Mouse (Mus musculus): ENCODE results near the gene Acer2. TPM values are rescaled to one million over a fixed set of nuclear protein-coding genes. Genes with fewer than 3 reads are reported as not detected.

The Acer2 gene
- polyA plus RNA-seq, 1 experiment: 179 TPM

DNA sequence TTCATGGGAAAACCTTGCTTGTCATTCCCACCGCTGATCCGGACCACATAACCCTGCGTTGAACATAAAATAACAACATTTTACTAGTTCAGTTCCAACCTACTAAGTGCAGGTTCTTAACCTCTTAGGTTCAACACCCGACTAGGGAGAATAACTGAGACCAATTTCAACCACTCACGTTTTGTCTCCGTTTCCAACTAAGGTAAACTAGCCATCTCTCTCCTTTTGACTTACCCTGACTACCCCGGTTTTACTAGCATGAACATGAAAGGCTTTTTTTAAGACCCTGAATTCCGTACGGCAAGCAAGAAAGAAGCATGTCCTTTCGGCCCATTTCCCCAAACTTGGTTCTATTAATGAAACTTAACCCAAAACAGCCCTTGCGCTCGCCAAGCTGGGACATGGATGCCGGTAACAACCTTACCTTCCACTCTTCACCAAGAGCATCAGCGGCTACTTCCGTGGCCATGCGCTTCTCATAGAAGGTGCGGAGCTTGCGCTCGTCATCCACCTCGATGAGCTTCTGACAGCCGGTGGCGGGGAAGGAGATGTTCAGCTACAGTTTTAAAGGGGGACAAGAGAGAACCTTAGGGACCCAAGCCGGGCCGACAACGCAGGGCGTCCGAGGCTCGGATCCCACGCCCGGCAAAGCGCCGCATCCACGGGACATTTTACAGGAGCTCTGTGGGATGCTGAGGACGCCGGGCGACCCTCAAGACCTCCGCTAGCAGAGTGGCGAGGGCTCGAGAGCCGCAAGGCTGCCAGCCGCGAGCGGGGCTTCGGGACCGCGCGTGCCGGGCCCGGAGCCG, 17.7 kb upstream of the Acer2 start:
- under 1% methylated on average over 50 of the region's 50 CpGs for WGBS
- Histone ChIP-seq H3K4me3 (replicated peaks; ENCODE audit: extremely low read depth, low read depth, low read length) (peak overlapping the region; percentile 95), H3K4me1 (ENCODE audit: control insufficient read depth, insufficient read depth, low read length) (peaks cover 2% of the 10 kb centered on the region)
- DNase-seq: no peak
- TF ChIP-seq POLR2A (IDR thresholded peaks at IDR 0.05; ENCODE audit: borderline replicate concordance, extremely low read depth, low read depth, low read length) (no peak), CTCF (IDR thresholded peaks at IDR 0.05; ENCODE audit: insufficient read depth, low read length) (no peak)

GRCm38 (mm10) chr4:86857113-86858069, 16.8 kb upstream of the Acer2 start, which contains the start of gene Rps6:
Gene Rps6 (minus strand): TSS chr4:86857412.
- Histone ChIP-seq H3K4me1 (ENCODE audit: control insufficient read depth, insufficient read depth, low read length) (peaks cover 2% of the 10 kb centered on the region), H3K4me3 (replicated peaks; ENCODE audit: extremely low read depth, low read depth, low read length) (peak within 1 kb of the TSS; percentile 95)
- peak; percentile 96 for DNase-seq
- TF ChIP-seq POLR2A (IDR thresholded peaks at IDR 0.05; ENCODE audit: borderline replicate concordance, extremely low read depth, low read depth, low read length): no peak; the same call in none of the 2 replicates
- no peak for TF ChIP-seq CTCF (IDR thresholded peaks at IDR 0.05; ENCODE audit: insufficient read depth, low read length)
- WGBS: under 1% methylated on average over 68 of the region's 68 CpGs

GRCm38 (mm10) chr4:86858070-86858440, 16.1 kb upstream of the Acer2 start:
- Histone ChIP-seq H3K4me1 (ENCODE audit: control insufficient read depth, insufficient read depth, low read length) (peaks cover 2% of the 10 kb centered on the region), H3K4me3 (replicated peaks; ENCODE audit: extremely low read depth, low read depth, low read length) (peak overlapping the region; percentile 95)
- no peak for DNase-seq
- TF ChIP-seq POLR2A (IDR thresholded peaks at IDR 0.05; ENCODE audit: borderline replicate concordance, extremely low read depth, low read depth, low read length) (no peak), CTCF (IDR thresholded peaks at IDR 0.05; ENCODE audit: insufficient read depth, low read length) (no peak)
- 52% methylated on average over 12 of the region's 12 CpGs for WGBS

GRCm38 (mm10) chr4:86864087-86864486, 10.1 kb upstream of the Acer2 start:
- no peak for TF ChIP-seq POLR2A (IDR thresholded peaks at IDR 0.05; ENCODE audit: borderline replicate concordance, extremely low read depth, low read depth, low read length)
- TF ChIP-seq CTCF (IDR thresholded peaks at IDR 0.05; ENCODE audit: insufficient read depth, low read length): no peak
- DNase-seq: no peak
- 89% methylated on average over 5 of the region's 5 CpGs for WGBS
- no peaks in the 10 kb centered on the region for H3K4me1 ChIP-seq (ENCODE audit: control insufficient read depth, insufficient read depth, low read length)
- H3K4me3 ChIP-seq (replicated peaks; ENCODE audit: extremely low read depth, low read depth, low read length): no peak overlapping the region

GRCm38 (mm10) chr4:86871988-86872387, 2.2 kb upstream of the Acer2 start:
- no peaks in the 10 kb centered on the region for H3K4me1 ChIP-seq (ENCODE audit: control insufficient read depth, insufficient read depth, low read length)
- TF ChIP-seq CTCF (IDR thresholded peaks at IDR 0.05; ENCODE audit: insufficient read depth, low read length) (no peak), POLR2A (IDR thresholded peaks at IDR 0.05; ENCODE audit: borderline replicate concordance, extremely low read depth, low read depth, low read length) (no peak)
- no peak for DNase-seq
- H3K4me3 ChIP-seq (replicated peaks; ENCODE audit: extremely low read depth, low read depth, low read length): no peak overlapping the region

- TF ChIP-seq POLR2A (IDR thresholded peaks at IDR 0.05; ENCODE audit: borderline replicate concordance, extremely low read depth, low read depth, low read length) (no peak), CTCF (IDR thresholded peaks at IDR 0.05; ENCODE audit: insufficient read depth, low read length) (no peak)
- Histone ChIP-seq H3K4me3 (replicated peaks; ENCODE audit: extremely low read depth, low read depth, low read length) (no peak overlapping the region), H3K4me1 (ENCODE audit: control insufficient read depth, insufficient read depth, low read length) (no peaks in the 10 kb centered on the region)
- WGBS: 54% methylated on average over 4 of the region's 4 CpGs
- no peak for DNase-seq
Measured at GRCm38 (mm10) chr4:86873072-86873471, 1.1 kb upstream of the Acer2 start.

GRCm38 (mm10) chr4:86879477-86879876, 5.3 kb downstream of the Acer2 start:
- DNase-seq: no peak
- WGBS: 82% methylated on average over 2 of the region's 2 CpGs
- H3K4me1 ChIP-seq (ENCODE audit: control insufficient read depth, insufficient read depth, low read length): peaks cover 4% of the 10 kb centered on the region; the same call in 1 of the 2 replicates
- TF ChIP-seq POLR2A (IDR thresholded peaks at IDR 0.05; ENCODE audit: borderline replicate concordance, extremely low read depth, low read depth, low read length): no peak
- no peak for TF ChIP-seq CTCF (IDR thresholded peaks at IDR 0.05; ENCODE audit: insufficient read depth, low read length)
- no peak overlapping the region for H3K4me3 ChIP-seq (replicated peaks; ENCODE audit: extremely low read depth, low read depth, low read length)

DNA sequence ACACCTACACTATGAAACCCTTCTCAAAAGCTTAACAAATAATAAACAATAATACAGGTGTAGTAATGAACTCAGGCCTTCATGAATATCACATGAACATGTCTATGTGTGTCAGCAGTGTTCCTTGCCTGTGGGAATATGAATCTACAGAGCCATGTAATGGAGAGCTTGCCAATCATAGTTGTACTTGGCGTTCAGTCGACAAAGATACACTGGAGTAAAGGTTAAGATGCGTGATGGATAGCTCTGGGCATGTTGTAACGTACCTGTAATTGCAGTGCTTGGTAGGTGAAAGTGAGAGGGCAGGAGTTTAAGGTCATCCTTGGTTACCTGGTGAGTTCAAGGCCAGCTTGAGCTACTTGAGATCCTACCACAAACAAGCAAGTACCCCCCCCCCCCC, 7.0 kb downstream of the Acer2 start:
- DNase-seq: no peak
- 79% methylated on average over 4 of the region's 4 CpGs for WGBS
- Histone ChIP-seq H3K4me1 (ENCODE audit: control insufficient read depth, insufficient read depth, low read length) (peaks cover 6% of the 10 kb centered on the region; the same call in 1 of the 2 replicates), H3K4me3 (replicated peaks; ENCODE audit: extremely low read depth, low read depth, low read length) (no peak overlapping the region)
- TF ChIP-seq CTCF (IDR thresholded peaks at IDR 0.05; ENCODE audit: insufficient read depth, low read length): no peak
- TF ChIP-seq POLR2A (IDR thresholded peaks at IDR 0.05; ENCODE audit: borderline replicate concordance, extremely low read depth, low read depth, low read length): no peak

- no peak for DNase-seq
- no peak for TF ChIP-seq CTCF (IDR thresholded peaks at IDR 0.05; ENCODE audit: insufficient read depth, low read length)
- TF ChIP-seq POLR2A (IDR thresholded peaks at IDR 0.05; ENCODE audit: borderline replicate concordance, extremely low read depth, low read depth, low read length): no peak
- WGBS: 38% methylated on average over 2 of the region's 2 CpGs
Measured at GRCm38 (mm10) chr4:86882413-86882812, 8.2 kb downstream of the Acer2 start.

More at GRCm38 (mm10) chr4:86882413-86882812, 8.2 kb downstream of the Acer2 start:
- H3K4me1 ChIP-seq (ENCODE audit: control insufficient read depth, insufficient read depth, low read length): peaks cover 12% of the 10 kb centered on the region
- H3K4me3 ChIP-seq (replicated peaks; ENCODE audit: extremely low read depth, low read depth, low read length): no peak overlapping the region

All from lung, adult 2 months (tissue).